Mouse (Mus musculus): ENCODE results near the gene Dst.

The Dst gene

DNA sequence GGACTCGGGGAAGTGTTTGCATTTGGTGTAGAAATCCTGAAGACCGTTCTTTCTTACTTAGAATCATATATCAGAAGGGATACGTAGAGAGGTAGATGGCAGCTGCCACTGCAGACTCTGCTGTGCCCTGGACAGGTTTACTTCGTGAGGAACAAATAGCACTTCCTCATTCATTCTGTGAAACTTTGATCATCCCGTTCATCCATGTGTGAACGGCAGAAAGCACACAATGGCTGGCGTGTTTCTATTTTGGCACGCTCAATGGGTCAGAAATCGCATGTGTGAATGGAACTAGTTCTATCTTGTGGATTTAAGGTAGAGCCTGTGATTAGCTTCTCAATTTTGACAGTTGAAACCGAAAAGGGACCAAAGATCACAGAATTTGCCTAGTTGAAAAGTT, 222.8 kb downstream of the Dst start:
- no peak for DNase-seq (ENCODE audit: low spot score)

DNA sequence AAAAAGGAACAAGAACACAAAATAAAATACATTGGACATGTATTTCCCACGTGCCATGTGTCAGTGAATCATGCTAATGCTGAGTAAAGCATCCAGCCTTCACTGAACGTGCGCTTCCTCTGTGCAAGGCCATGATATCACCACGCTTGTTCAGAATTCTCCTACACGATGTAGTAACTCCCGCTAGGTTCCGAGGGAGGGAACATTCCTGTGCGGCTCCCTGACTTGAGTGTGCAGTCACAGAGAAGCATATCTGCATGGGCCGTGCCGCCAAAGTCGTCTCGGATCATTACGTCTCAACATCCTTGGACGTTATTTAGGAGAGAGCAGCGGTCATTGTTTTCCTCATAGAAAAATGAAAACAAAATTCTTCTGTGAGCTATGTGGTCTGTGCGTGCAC, 224.8 kb downstream of the Dst start:
- no peak for DNase-seq (ENCODE audit: low spot score)

- DNase-seq (ENCODE audit: low spot score): no peak
Measured at GRCm38 (mm10) chr1:34135535-34135934, 227.5 kb downstream of the Dst start.

- DNase-seq (ENCODE audit: low spot score): no peak
Measured at GRCm38 (mm10) chr1:34139191-34139853, 231.3 kb downstream of the Dst start.

DNA sequence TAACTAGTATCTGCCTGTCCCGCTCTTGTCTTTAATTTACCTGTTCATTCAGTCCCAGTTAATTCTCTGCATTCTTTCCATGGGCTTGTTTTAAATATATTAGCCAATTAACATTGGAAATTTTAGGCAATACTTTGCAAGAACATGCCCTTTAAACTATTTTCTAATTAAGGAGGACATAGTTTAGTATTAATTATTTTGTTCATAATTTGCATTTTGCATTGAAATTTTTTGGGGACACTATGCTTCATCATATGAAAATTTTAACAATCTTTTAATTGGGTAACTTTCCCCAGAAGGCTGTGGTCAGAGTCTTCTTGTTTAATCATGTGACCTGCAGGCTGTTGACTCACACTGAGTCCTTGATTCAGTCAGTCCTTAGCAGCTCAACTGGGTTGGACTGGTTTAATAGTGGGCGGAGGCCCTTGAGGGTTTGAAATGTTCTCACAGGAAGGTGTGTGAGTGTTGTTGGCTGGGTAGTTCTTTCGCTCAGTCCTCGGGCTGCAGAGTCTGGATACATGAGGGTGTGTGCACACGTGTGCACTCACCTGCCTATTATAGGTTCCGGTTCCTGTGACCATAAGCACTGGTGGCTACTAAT, 231.9 kb downstream of the Dst start:
- no peak for DNase-seq (ENCODE audit: low spot score)

DNA sequence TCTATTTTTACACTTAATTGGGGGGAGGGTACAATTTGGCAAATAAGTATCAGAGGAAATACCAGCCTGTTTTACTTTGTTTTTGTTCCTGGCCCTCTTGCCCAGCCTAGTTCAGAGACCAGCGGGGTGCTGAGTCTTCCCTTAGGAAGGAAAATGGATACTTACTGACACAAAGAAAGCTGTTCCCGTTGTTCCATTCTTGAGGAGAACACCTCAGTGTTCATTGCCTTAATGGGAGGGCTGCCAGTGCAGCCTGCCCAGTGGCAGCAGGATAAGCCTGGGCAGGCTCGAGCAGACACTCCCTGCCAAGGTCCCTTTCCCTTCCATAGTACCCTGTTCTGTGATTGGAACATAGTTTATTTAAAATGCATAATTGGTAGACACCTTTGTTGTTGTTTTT, 232.7 kb downstream of the Dst start:
- no peak for DNase-seq (ENCODE audit: low spot score)

DNA sequence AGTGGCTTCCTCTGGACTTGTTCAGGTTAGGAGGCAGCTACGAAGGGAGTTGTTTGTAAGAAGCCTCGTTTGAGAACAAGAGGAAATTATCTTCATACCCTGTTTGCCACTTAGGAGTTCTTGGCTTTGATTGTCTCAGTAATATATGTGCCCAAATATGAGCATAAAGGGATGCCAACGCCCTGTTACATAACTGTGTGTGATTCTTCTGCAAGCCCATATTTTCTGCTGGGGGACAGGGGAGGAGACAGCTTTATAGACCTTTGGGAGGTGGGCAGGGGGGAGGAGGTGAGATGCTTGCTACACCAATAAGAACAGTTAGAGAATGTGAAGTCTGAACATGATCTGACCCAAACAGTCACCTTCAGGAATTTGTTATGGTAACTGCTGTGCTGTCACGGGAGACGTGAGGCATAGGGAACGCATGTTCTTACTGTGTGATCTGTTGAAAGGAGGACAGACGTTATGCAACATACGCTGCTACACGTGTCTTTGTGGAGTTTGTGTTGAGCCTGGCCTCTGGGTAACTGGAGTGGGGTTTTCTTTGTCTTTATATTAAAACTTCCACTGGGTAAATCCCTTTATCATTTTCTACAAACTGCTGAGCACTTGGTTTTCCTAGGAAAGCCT, 235.0 kb downstream of the Dst start:
- DNase-seq (ENCODE audit: low spot score): no peak

- DNase-seq (ENCODE audit: low spot score): no peak
Measured at GRCm38 (mm10) chr1:34144826-34145225, 236.8 kb downstream of the Dst start.

DNA sequence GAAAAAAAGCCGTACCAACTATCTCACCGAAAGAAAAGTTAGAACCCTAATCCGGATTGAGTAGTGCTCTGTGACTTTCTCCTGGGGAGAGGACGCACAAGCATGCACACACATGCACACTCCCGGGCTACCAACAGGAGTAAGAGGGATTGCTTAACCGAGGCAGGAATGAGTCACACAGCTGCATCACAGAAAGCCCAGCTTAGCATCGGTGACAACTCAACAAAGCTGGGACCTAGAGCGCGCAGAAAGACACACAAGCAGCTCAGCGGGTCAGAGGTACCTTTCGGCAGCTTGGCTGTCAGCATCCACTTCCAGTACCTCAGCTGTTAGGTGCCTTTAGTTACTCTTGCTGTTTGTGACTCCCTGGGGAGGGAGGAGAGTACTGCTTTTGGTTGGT, 240.0 kb downstream of the Dst start:
- no peak for DNase-seq (ENCODE audit: low spot score)

DNA sequence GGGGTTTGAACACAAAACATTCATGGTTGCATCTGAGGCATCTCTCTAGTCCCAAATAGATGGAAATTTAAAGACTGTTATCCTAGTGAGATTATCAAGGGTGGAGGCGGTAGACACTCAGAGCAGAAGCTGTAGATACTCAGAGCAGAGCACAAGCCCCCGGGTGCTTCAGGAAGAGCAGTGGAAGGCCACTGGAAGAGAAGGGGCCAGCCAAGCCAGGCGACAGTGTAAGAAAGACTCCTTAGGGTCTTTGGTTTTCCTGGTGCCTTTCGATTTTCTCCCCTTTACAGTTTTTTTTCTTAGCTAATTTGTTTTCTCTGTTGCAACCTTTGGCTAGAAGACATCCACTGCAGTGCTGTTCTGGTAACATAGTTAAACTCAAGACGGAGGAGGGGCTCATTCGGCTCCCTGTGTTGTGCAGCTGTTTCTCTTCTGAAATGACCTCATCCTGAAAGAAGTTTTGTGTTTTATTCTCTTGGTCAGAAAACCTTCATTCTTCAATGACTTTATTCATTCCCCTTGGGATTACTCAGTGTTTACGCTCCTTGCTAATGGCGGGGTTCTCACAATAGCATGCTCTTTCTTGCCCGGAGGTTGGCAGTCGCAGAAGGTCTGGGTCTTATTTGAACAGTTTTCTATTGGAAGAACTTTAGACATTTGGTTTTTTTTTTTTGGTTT, 242.5 kb downstream of the Dst start:
- no peak for DNase-seq (ENCODE audit: low spot score)

DNA sequence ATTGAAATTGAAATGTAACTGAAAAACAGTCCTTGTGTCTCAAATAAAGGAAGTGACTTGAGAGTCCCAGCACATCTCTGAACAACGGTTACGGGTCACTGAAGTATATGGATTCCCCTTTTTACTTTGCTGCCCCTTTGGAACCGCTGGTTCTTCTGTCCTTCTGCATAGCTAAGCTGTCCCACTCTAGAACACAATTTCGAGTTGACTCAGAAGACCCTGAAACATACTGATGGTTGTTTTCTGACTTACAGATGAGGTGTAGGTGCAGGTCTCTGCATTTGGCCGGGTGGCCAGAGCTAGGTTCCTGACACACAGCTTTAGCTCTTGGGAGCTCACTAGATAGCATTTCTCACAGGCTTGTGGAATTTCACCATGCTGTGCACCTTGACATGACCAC, 244.7 kb downstream of the Dst start:
- no peak for DNase-seq (ENCODE audit: low spot score)

DNA sequence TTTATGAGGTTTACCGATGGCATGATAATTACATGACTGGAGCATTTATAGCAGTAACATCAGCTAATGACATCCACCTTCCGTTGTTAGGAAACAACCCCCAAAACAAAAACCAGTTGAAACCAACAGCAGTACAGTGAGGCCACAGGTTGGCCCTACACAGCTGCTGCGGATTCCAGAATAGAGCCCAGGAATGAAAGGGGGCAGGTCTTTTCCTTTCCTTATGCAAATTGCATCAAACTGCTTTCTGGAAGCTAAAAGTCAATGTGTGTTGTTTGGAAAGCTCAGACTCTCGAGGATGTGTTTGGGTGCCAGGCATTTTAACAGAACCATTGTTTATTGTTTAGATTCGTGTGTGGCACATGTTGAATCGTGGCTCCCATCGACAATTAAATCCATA, 248.0 kb downstream of the Dst start:
- DNase-seq (ENCODE audit: low spot score): no peak

DNA sequence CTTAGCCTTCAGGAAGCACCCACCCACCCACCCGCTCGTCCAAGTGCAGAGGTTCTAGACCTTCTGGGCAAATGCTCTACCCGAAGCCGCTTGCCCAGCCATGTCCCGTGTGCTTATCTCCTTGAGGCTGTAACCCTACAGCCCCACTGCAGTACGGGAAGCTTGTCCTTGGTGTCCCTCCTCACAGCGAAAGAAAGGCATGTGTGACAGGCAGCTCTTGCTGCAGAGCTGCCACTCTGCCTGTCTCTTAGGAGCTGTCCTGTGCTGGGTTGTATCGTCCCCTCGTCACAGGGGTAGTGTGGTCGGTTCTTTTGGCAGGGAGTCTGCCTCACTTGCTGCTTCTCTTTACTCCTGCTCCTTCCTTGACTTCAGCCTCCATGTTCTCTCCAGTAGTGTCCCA, 249.7 kb downstream of the Dst start:
- no peak for DNase-seq (ENCODE audit: low spot score)

GRCm38 (mm10) chr1:34158822-34159221, 250.8 kb downstream of the Dst start:
- DNase-seq (ENCODE audit: low spot score): no peak

DNA sequence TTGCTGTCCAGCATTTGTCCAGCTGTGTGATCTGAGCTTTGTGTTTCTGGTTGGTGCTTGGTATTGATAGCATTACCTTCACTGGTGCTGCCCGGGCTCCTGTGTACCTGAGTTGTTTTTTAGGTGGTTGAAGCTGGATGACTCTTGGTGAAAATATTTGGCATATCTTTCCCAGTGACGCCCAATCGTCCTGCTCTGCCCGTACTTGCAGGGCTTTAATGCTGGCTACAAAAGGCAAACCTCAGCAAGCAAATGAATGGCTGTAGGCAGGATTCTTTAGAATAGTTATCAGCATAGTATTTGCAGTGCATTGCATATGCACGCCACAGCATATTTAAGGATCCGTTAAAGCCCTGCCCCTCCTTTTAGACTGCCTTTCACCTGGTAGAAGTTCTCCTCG, 251.9 kb downstream of the Dst start:
- no peak for DNase-seq (ENCODE audit: low spot score)

DNA sequence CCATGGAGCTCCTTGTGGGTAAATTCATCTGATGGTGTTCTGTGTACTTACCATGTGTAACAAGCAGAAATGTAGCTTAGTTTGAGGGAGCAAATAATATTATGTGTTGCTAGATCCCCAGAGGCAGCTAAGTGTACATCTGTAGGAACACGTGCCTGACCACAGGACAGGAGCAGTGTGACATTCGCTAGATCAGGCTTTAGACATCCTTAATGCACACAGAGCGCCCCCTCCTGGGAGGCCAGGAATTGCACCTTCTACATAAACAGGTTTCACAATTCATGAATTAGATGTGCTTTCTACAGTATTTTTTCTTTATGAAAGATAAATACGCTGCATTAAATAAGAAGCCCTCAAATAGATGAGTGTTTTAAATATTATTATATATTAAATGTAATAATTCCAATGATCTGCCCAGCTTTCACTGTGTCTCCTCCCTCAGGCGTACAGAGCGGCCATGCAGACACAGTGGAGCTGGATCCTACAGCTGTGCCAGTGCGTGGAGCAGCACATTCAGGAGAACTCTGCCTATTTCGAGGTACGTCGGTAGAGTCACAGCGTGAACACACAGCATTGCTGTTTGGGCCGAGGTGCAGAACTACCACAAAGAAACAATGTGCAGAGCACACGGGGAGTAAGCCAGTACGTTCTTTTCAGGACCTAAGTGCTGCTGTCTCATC, 256.7 kb downstream of the Dst start:
- peak; percentile 27 for DNase-seq (ENCODE audit: low spot score)

- no peak for DNase-seq (ENCODE audit: low spot score)
Measured at GRCm38 (mm10) chr1:34165926-34166325, 257.9 kb downstream of the Dst start.

DNA sequence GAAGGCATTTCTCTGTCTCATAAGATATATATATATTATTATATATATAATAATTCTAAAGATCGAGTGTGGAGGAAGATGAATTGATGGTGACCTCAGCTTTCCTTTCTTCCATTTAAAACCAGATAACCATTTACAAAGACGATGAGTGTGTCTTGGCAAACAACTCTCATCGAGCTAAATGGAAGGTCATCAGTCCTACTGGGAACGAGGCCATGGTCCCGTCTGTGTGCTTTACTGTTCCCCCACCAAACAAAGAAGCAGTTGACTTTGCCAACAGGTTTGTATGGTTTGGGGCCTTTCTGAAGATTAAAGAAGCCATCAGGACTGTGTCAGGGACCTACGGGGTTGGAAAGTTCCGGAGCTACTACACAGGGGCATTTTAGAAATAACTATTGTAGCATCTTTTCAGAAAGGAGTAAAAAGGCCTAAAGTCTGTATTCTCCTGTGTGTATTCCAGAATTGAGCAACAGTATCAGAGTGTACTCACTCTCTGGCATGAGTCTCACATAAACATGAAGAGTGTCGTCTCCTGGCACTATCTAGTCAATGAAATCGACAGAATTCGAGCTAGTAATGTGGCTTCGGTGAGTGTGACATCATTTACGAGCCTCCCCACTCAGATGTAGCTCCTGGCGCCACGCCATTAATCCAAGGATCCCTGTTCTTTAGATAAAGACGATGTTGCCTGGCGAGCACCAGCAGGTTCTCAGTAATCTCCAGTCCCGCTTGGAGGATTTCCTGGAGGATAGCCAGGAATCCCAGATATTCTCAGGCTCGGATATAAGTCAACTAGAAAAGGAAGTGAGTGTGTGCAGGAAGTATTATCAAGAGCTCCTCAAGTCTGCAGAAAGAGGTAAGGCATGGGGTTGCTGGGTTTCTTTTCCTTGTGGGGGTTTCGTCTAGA, 259.4 kb downstream of the Dst start:
- no peak for DNase-seq (ENCODE audit: low spot score)

DNA sequence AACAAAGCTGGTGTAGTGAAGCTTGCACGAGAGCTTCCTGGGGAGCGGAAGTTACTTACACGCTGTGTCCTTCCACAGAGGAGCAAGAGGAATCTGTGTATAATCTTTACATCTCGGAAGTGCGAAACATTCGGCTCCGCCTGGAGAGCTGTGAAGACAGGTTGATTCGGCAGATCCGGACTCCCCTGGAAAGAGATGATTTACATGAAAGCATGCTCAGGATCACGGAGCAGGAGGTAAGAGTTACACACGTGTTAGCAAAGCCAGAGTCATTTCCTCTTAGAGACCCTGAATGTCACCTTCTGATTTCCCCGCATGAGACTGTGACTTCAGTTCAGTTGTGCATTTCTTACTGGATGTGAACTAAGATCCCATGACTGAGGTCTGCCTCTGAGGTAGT, 261.1 kb downstream of the Dst start:
- DNase-seq (ENCODE audit: low spot score): no peak

- DNase-seq (ENCODE audit: low spot score): no peak
Measured at GRCm38 (mm10) chr1:34174517-34174916, 266.5 kb downstream of the Dst start.

GRCm38 (mm10) chr1:34174961-34175360, 266.9 kb downstream of the Dst start:
- DNase-seq (ENCODE audit: low spot score): no peak
